Mouse (Mus musculus) forebrain, embryonic 16.5 days (tissue): ENCODE data around the gene Zfp609. TPM values are rescaled to one million over a fixed set of nuclear protein-coding genes. Genes with fewer than 3 reads are reported as not detected.

Experiments
- ATAC-seq: fragments of 200-750 bp; cut with Nextera tagmentation; 2 replicates; pipeline ENCODE4 v1.8.0; 2017; ENCODE audit warnings: mild to moderate bottlenecking, moderate library complexity
- H3K27ac ChIP-seq: fragments of 300-500 bp; sonication (generic); 2 replicates; pipeline ENCODE4 v1.5.1; 2014; ENCODE audit warnings: low read length, control low read depth
- H3K27me3 ChIP-seq: fragments of 300-500 bp; sonication (generic); replicated peaks from 2 replicates; pipeline ENCODE4 v1.6.1; 2014; ENCODE audit warnings: low read length; ENCODE audit not compliant: control insufficient read depth, insufficient read depth
- H3K36me3 ChIP-seq: fragments of 300-500 bp; sonication (generic); 2 replicates; pipeline ENCODE4 v1.6.1; 2014; ENCODE audit not compliant: control insufficient read depth, insufficient read depth
- H3K4me1 ChIP-seq: fragments of 300-500 bp; sonication (generic); replicated peaks from 2 replicates; pipeline ENCODE4 v1.6.1; 2014; ENCODE audit warnings: low read length; ENCODE audit not compliant: control insufficient read depth, insufficient read depth
- H3K4me2 ChIP-seq: fragments of 300-500 bp; sonication (generic); 2 replicates; pipeline ENCODE4 v1.6.1; 2014; ENCODE audit warnings: mild to moderate bottlenecking, low read length, control low read depth
- H3K4me3 ChIP-seq: fragments of 300-500 bp; sonication (generic); replicated peaks from 2 replicates; pipeline ENCODE4 v1.5.1; 2014; ENCODE audit warnings: mild to moderate bottlenecking, low read length, control low read depth
- H3K9ac ChIP-seq: fragments of 300-500 bp; sonication (generic); replicated peaks from 2 replicates; pipeline ENCODE4 v1.6.1; 2014; ENCODE audit warnings: low read depth, low read length, control low read depth
- H3K9me3 ChIP-seq: fragments of 300-500 bp; sonication (generic); 2 replicates; pipeline ENCODE4 v1.6.1; 2016; ENCODE audit warnings: low read length; ENCODE audit not compliant: control insufficient read depth
- WGBS: fragments of 180-500 bp; shearing (Covaris S2); extraction: QIAGEN DNeasy Blood & Tissue Kit; methylation state at CpG from one replicate; pipeline ENCODE4 v1.1.7; 2014; 5-methylcytosine and 5-hydroxymethylcytosine counted together
- polyA plus RNA-seq: library from polyadenylated mRNA; unstranded; fragments of >200 nt; fragmentation: Nextera tagmentation; extraction: Ambion mirVana; gene quantifications from 2 replicates; pipeline ENCODE4 v1.2.1, GENCODE M21; 2015

The Zfp609 gene
- polyA plus RNA-seq: 7.7 and 8.0 TPM in 2 replicates

DNA sequence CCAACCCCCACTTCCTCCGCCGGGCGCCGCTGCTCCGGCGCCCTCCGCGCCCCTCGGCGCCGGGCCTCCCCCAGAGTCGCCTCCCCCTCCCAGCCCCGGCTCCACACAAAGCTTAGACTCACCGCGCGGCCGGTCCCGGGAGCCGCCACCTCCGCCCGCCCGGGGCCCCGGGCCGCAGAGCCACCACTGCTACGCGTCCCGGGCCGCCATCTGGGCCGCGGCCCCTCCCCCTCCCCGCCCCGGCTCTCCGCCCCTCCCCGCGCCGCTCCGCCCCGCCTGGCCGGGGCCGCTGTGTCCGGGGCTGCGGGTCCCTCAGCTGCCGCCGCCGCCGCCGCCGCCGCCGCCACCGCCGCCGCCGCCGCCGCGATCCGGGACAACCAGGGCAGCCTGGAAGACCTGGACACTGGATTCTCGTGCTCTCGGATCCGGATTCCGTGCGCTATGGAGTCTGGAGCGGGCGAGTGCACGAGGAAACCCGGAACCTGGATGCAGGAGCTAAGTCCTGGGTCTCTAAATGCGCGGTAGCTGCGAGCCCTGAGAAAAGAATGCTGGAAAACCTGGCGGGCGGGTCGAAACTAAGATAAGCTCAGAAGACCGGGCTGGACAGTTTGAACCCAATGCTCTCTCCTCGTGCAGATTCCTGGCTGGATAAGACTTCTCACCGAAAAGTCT lies at the start of gene Zfp609:
Zfp609 (minus strand) TSS at position 221 of the 672 bp plus-strand sequence.
- Histone ChIP-seq H3K9me3 (no peaks in the 10 kb centered on the region), H3K27me3 (no peaks in the 10 kb centered on the region), H3K4me3 (peak within 1 kb of the TSS; percentile 95), H3K4me1 (peaks cover 46% of the 10 kb centered on the region), H3K36me3 (no peaks in the 10 kb centered on the region), H3K27ac (peak within 1 kb of the TSS; percentile 98), H3K9ac (peak within 1 kb of the TSS; percentile 97), H3K4me2 (peak within 1 kb of the TSS; percentile 88)
- peak; percentile 88 for ATAC-seq
- WGBS: under 1% methylated on average over 37 of the region's 76 CpGs

DNA sequence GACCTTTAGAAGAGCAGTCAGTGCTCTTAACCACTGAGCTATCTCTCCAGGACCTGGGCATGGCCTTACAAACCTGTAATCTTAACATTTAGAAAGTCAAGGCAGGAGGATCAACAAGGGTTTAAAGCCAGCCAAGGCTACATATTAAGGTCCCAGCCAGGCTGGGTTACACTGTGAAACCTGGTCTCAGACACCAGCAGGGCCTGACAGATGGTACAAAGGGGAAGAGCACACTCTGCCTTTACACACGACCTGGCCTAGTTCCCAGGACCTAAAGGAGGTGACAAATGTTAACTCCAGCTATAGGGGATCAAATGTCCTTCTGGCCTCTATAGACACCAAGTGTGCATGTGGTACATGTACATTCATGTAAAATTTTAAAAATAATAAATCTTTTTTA lies 32.3 kb upstream of the Zfp609 start:
- Histone ChIP-seq H3K4me1 (no peaks in the 10 kb centered on the region), H3K9me3 (no peaks in the 10 kb centered on the region), H3K27ac (no peak overlapping the region), H3K36me3 (peaks cover 12% of the 10 kb centered on the region), H3K4me2 (no peak overlapping the region), H3K4me3 (no peak overlapping the region), H3K9ac (no peak overlapping the region), H3K27me3 (no peaks in the 10 kb centered on the region)
- WGBS: 72% methylated on average over 1 of the region's 1 CpGs
- no peak for ATAC-seq

DNA sequence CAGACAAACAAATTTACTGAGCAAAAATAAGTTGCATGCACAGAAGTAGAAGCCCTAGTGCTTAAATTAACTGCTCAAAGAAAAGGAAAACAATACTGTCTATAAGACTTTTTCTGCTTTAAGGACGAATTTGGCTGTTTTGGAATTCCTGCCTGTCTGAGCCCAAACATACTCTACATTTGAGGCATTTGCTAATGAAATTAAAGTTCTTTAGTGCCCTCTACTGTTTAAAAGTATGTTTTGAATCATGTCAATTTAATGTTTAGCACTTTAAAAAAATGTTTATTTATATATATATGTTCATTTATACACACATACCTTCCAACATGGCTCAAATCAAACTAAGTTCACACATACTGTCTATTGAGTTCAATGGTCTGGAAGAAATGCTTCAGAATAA lies 22.8 kb upstream of the Zfp609 start:
- no peak overlapping the region for H3K4me3 ChIP-seq
- 0% methylated on average over 1 of the region's 1 CpGs for WGBS
- no peaks in the 10 kb centered on the region for H3K9me3 ChIP-seq
- no peak overlapping the region for H3K4me2 ChIP-seq
- no peak overlapping the region for H3K9ac ChIP-seq
- no peak for ATAC-seq
- H3K36me3 ChIP-seq: no peaks in the 10 kb centered on the region
- no peaks in the 10 kb centered on the region for H3K27me3 ChIP-seq
- H3K4me1 ChIP-seq: peaks cover 4% of the 10 kb centered on the region
- no peak overlapping the region for H3K27ac ChIP-seq

DNA sequence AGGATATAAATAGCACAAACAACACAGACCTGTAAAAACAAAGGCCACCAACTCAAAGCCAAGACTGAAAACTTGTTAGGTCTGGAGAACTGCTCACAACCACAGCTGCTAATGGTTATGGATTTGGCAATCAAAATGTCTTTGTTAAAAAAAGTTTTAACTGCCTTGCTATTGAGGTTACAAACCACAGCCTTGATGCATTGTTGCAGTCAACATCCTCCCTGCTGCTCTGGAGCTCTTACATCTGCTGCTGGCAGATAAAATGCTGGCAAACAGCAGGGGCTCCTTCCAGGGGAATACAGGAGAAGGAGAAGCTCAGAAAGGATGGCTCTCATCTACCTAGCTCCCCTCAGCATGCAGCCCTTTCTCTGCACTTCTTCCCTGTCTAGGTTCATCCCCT lies 20.8 kb upstream of the Zfp609 start:
- Histone ChIP-seq H3K4me2 (no peak overlapping the region), H3K9ac (no peak overlapping the region), H3K9me3 (no peaks in the 10 kb centered on the region), H3K36me3 (no peaks in the 10 kb centered on the region), H3K27me3 (no peaks in the 10 kb centered on the region), H3K4me3 (no peak overlapping the region), H3K4me1 (peaks cover 19% of the 10 kb centered on the region), H3K27ac (no peak overlapping the region)
- ATAC-seq: no peak

DNA sequence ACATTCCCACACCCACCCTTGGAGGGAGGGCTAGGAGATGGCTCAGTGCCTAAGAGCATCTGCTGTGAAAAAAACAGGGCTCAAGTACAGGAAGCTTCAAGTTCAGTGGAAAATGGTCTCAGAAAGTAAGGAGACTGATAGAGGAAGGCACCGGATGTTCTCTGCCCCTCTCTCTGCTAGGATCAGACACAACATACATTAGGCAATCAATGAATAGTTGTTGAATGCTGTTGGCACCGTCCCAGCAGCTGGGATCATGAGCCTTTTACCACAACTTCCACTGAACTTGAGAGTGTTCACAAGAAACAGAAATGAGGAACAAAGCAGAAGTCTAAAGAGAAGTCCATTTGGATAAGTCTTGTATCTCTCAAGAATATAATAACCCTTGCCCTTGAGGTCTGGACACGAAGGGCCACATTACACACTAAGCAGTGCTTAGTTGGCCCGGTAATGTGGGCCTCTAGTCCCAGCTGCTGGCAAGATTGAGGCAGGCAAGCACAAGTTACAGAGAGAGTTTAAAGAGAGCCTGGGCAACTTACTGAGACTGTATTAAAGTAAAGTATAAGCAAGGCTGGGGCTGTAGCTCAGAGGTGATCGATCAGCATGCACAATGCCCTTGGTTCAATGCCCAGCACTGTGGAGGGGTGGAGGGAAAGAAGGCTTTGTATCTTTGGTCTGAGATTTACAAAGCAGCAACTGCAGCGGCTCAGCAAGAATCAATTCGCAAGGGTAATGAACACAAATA lies 17.2 kb upstream of the Zfp609 start:
- H3K27ac ChIP-seq: no peak overlapping the region
- WGBS: 15% methylated on average over 7 of the region's 7 CpGs
- no peak overlapping the region for H3K9ac ChIP-seq
- H3K36me3 ChIP-seq: no peaks in the 10 kb centered on the region
- no peaks in the 10 kb centered on the region for H3K27me3 ChIP-seq
- peak; percentile 43; the same call in 1 of the 2 replicates for ATAC-seq
- H3K4me1 ChIP-seq: peaks cover 19% of the 10 kb centered on the region
- no peak overlapping the region for H3K4me3 ChIP-seq
- no peak overlapping the region for H3K4me2 ChIP-seq
- no peaks in the 10 kb centered on the region for H3K9me3 ChIP-seq

DNA sequence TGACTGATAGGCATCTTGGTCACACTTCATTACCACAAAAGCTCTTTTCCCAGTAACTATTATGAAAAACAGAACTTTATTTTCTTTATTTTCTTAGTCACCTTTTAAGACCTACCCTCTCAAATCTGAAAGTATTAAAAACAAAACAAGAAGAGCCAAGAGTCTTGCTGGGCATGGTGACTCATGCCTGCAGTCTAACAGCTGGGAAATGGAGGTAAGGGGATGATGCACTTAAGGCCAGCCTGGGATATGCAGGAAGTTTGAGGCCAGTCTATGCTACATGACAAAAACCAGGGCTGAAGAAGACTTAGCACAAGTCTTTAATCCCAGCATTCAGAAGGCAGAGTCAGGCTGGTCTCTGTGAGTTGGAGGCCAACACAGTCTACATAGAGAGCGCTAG lies 12.5 kb upstream of the Zfp609 start:
- Histone ChIP-seq H3K4me1 (peaks cover 15% of the 10 kb centered on the region), H3K4me3 (no peak overlapping the region), H3K4me2 (no peak overlapping the region), H3K9me3 (no peaks in the 10 kb centered on the region), H3K27ac (no peak overlapping the region), H3K36me3 (no peaks in the 10 kb centered on the region), H3K27me3 (no peaks in the 10 kb centered on the region), H3K9ac (no peak overlapping the region)
- WGBS: 95% methylated on average over 1 of the region's 1 CpGs
- ATAC-seq: no peak

DNA sequence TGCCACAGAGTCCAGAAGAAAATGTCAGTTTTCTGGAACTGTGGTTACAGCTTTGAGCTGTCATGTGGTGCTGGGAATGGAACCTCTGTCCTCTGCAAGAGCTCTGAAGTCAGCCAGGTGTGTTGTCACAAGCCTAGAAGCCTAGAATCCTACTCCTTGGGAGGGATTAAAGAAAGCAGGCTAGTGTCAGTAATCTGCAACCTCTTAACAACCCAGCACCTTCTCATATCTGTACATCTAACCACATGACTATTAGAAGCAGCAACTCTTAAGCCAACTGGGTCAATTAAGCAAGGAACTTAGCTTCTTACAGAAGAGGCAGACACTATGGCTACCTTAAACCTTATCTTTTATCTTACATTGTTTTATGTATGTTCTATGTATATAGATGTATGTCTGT lies 9.6 kb upstream of the Zfp609 start:
- Histone ChIP-seq H3K36me3 (no peaks in the 10 kb centered on the region), H3K4me3 (no peak overlapping the region), H3K4me2 (no peak overlapping the region), H3K4me1 (peaks cover 10% of the 10 kb centered on the region), H3K27me3 (no peaks in the 10 kb centered on the region), H3K9ac (no peak overlapping the region), H3K27ac (no peak overlapping the region), H3K9me3 (no peaks in the 10 kb centered on the region)
- ATAC-seq: no peak

DNA sequence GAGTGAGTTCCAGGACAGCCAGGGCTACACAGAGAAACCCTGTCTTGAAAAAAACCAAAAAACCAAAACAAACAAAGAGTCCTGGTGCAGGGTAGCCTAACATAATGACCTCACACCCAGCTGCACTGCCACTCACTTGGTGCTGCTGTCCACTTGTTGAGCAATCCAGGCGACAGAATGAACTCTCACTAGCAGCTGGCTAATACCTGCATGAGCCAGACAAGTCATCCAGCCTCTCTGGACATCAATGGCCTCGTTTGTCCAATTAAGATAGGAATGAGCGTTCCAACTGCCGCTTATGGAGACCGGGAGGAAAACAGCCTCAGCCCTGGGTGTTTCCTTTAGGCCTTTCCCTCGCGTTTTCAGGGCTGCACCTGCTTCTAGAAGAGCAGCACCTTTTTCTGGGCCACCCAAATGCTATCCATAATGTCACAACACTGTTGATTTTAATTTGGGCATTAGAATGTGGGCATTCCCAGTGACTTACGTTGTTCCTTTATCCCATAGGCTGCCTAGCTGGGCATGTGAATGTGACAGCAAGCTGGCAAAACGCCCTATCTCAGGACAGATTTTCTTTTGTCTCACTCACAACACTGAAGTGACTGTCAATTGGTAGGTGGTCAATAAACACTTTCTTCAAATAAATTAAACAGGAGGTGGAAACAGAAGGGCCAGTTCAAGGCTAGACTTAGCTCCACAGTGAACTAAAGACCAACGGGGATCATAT lies 7.4 kb upstream of the Zfp609 start:
- no peak overlapping the region for H3K9ac ChIP-seq
- no peak overlapping the region for H3K4me3 ChIP-seq
- no peaks in the 10 kb centered on the region for H3K36me3 ChIP-seq
- 8% methylated on average over 10 of the region's 10 CpGs for WGBS
- no peak overlapping the region for H3K4me2 ChIP-seq
- H3K27ac ChIP-seq: peak overlapping the region; percentile 50; the same call in 1 of the 2 replicates
- peaks cover 15% of the 10 kb centered on the region for H3K4me1 ChIP-seq
- H3K9me3 ChIP-seq: no peaks in the 10 kb centered on the region
- H3K27me3 ChIP-seq: no peaks in the 10 kb centered on the region
- peak; percentile 45; the same call in 1 of the 2 replicates for ATAC-seq

DNA sequence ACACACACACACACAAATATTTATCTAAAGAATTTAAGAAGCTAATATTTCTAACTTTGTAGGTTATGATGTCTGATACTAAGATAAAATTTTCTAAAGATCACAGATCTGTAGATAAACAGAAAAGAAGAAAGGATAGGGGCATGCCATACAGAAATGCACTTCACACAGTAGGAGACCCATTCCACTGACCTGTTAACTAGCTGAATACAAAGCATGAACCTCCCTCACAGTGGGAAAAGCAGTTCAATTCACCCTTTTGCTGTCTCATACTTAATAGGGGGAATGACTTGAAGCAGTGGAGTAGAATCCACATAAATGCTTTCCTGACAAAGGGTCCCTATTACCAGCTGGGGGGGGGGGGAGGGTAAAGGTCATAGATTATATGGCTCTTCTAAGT lies 6.3 kb upstream of the Zfp609 start:
- Histone ChIP-seq H3K27me3 (no peaks in the 10 kb centered on the region), H3K36me3 (no peaks in the 10 kb centered on the region), H3K27ac (0 out of 2 replicates have a peak overlapping the region, but pooled peaks have one; percentile 13), H3K4me1 (peaks cover 15% of the 10 kb centered on the region), H3K4me2 (no peak overlapping the region), H3K4me3 (no peak overlapping the region), H3K9me3 (no peaks in the 10 kb centered on the region), H3K9ac (no peak overlapping the region)
- 0 out of 2 replicates have a peak, but pooled peaks have one; percentile 36 for ATAC-seq
